Mouse (Mus musculus): ENCODE results near the gene Rnf223. TPM values are rescaled to one million over a fixed set of nuclear protein-coding genes. Genes with fewer than 3 reads are reported as not detected.

Rnf223 gene
- total and polyA plus RNA-seq, 3 experiments: 0.07 to 0.80 (median 0.21) TPM

DNA sequence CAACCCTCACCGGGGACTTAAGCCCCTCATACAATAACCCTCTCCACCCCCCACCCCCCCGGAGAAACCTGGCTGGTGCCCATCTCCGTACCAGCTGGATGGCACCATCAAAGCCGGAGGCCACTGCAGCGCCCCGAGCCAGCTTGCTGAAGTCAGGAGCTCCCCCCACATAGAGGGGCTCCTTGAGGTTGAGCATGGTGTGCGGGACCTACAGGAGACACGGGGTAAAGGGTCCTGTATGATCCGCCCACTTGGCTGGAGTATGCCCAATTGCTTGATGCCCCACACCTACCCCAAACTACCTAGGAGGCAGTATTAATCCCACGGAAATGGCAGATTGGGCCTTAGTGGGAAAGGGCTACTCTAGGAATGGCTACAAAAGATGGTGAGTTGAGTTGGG, 38.8 kb downstream of the Rnf223 start:
- Histone ChIP-seq H3K4me3 (replicated peaks in 1 of 3; ENCODE audit: low read depth in 2 of 3, low read length in 2 of 3, poor library complexity in 1 of 3) (no peak overlapping the region), H3K36me3 (replicated peaks in 1 of 2; ENCODE audit: control insufficient read depth in 1 of 2, insufficient read depth in 1 of 2, low read length in 1 of 2) (peaks cover 34 to 50% of the 10 kb centered on the region in 2 experiments), H3K27ac (ENCODE audit: insufficient read depth, low read depth) (no peak overlapping the region), H3K9me3 (replicated peaks; ENCODE audit: low read length) (no peaks in the 10 kb centered on the region), H3K4me2 (ENCODE audit: insufficient read depth, low read depth, poor library complexity, severe bottlenecking) (no peak overlapping the region), H3K4me1 (ENCODE audit: control insufficient read depth in 1 of 2, insufficient read depth in 2 of 2) (no peaks in the 10 kb centered on the region), H3K79me2 (replicated peaks; ENCODE audit: control insufficient read depth, extremely low read depth, insufficient read depth, poor library complexity, severe bottlenecking) (no peaks in the 10 kb centered on the region), H3K27me3 (replicated peaks) (no peaks in the 10 kb centered on the region), H3K9ac (ENCODE audit: insufficient read depth, low read depth) (no peak overlapping the region)
- in situ Hi-C loops (cut with MboI; ENCODE audit: low pct_ligation_motif_present, low pct_unique_long_range_greater_than_20kb, low sequenced_read_pairs) (no loop called here), dilution Hi-C loops (cut with MboI; ENCODE audit: extremely low pct_ligation_motif_present, extremely low pct_unique_long_range_greater_than_20kb, low sequenced_read_pairs) (no loop called here)
- no peak for TF ChIP-seq UBTF (IDR thresholded peaks at IDR 0.05; ENCODE audit: low read depth, low read length)
- TF ChIP-seq ELF1 (IDR thresholded peaks at IDR 0.05; ENCODE audit: low read depth, low read length): no peak
- no peak for TF ChIP-seq HCFC1 (IDR thresholded peaks at IDR 0.05; ENCODE audit: low read depth, low read length)
- TF ChIP-seq USF2 (conservative IDR thresholded peaks at IDR 0.05; ENCODE audit: low read depth, low read length): no peak
- TF ChIP-seq IRF4 (IDR thresholded peaks at IDR 0.05; ENCODE audit: low read depth, low read length): no peak
- TF ChIP-seq RCOR1 (conservative IDR thresholded peaks at IDR 0.05; ENCODE audit: low read depth, low read length): no peak
- no peak for TF ChIP-seq TBP (conservative IDR thresholded peaks at IDR 0.05; ENCODE audit: low read depth, low read length)
- no peak for TF ChIP-seq SIN3A (IDR thresholded peaks at IDR 0.05; ENCODE audit: low read length)
- TF ChIP-seq NRF1 (IDR thresholded peaks at IDR 0.05; ENCODE audit: low read depth, low read length): no peak
- no peak for TF ChIP-seq MEF2A (IDR thresholded peaks at IDR 0.05; ENCODE audit: borderline replicate concordance, low read depth, low read length)
- TF ChIP-seq GABPA (IDR thresholded peaks at IDR 0.05; ENCODE audit: insufficient replicate concordance, low read depth, low read length): no peak
- no peak for TF ChIP-seq MAX (IDR thresholded peaks at IDR 0.05; ENCODE audit: low read length)
- TF ChIP-seq MAZ (IDR thresholded peaks at IDR 0.05; ENCODE audit: low read depth, low read length): no peak
- TF ChIP-seq BHLHE40 (IDR thresholded peaks at IDR 0.05; ENCODE audit: low read depth, low read length): no peak
- no peak for TF ChIP-seq CTCF (conservative IDR thresholded peaks at IDR 0.05 in 1 of 2, IDR thresholded peaks at IDR 0.05 in 1 of 2; ENCODE audit: low read depth in 2 of 2, low read length in 2 of 2)
- TF ChIP-seq CHD2 (IDR thresholded peaks at IDR 0.05; ENCODE audit: low read length): no peak
- no peak for TF ChIP-seq KAT2A (IDR thresholded peaks at IDR 0.05; ENCODE audit: insufficient replicate concordance, low read length)
- TF ChIP-seq CHD1 (IDR thresholded peaks at IDR 0.05; ENCODE audit: low read depth, low read length): no peak
- TF ChIP-seq ZC3H11A (IDR thresholded peaks at IDR 0.05; ENCODE audit: low read depth, low read length): no peak
- DNase-seq (ENCODE audit: extremely low read depth): no peak

DNA sequence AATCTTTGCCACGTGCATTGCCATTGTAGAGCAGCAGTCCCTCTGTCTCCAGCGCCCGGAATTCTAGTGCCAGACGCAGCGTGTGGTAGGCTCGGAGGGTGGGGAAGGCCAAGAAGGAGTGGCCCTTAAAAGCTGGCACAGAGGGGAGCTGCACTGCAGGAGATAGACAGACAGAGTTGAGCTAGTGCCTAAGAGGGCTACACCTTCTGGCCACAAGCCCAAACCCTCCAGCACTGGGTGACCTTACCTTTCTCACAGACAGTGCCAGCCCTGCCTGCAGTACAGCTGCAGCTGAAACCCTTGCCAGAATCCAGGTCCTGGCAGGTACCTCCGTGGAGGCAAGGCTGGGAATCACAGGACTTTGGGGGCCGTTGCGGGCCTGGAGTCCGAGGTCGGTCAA, 41.5 kb downstream of the Rnf223 start:
- no peaks in the 10 kb centered on the region for H3K9me3 ChIP-seq (replicated peaks; ENCODE audit: low read length)
- DNase-seq (ENCODE audit: extremely low read depth): no peak
- H3K36me3 ChIP-seq (replicated peaks in 1 of 2; ENCODE audit: control insufficient read depth in 1 of 2, insufficient read depth in 1 of 2, low read length in 1 of 2): peaks cover 34 to 66% of the 10 kb centered on the region in 2 experiments
- no peak overlapping the region for H3K9ac ChIP-seq (ENCODE audit: insufficient read depth, low read depth)
- no peaks in the 10 kb centered on the region for H3K27me3 ChIP-seq (replicated peaks)
- H3K4me3 ChIP-seq (replicated peaks in 1 of 3; ENCODE audit: low read depth in 2 of 3, low read length in 2 of 3, poor library complexity in 1 of 3): no peak overlapping the region
- dilution Hi-C loops (cut with MboI; ENCODE audit: extremely low pct_ligation_motif_present, extremely low pct_unique_long_range_greater_than_20kb, low sequenced_read_pairs): no loop called here
- no peak for TF ChIP-seq USF1 (IDR thresholded peaks at IDR 0.05; ENCODE audit: low read depth, low read length)
- TF ChIP-seq ETS1 (conservative IDR thresholded peaks at IDR 0.05; ENCODE audit: low read depth, low read length): no peak
- TF ChIP-seq BHLHE40 (IDR thresholded peaks at IDR 0.05; ENCODE audit: low read depth, low read length): no peak
- TF ChIP-seq MAX (IDR thresholded peaks at IDR 0.05; ENCODE audit: low read length): no peak
- no peak for TF ChIP-seq POLR2AphosphoS2 (IDR thresholded peaks at IDR 0.05; ENCODE audit: low read depth, low read length)
- TF ChIP-seq MXI1 (IDR thresholded peaks at IDR 0.05; ENCODE audit: low read depth, low read length): no peak
- TF ChIP-seq EP300 (IDR thresholded peaks at IDR 0.05; ENCODE audit: low read length): no peak
- no peak for TF ChIP-seq SIN3A (IDR thresholded peaks at IDR 0.05; ENCODE audit: low read length)
- TF ChIP-seq ZC3H11A (IDR thresholded peaks at IDR 0.05; ENCODE audit: low read depth, low read length): no peak
- H3K79me2 ChIP-seq (replicated peaks; ENCODE audit: control insufficient read depth, extremely low read depth, insufficient read depth, poor library complexity, severe bottlenecking): no peaks in the 10 kb centered on the region
- no peaks in the 10 kb centered on the region for H3K4me1 ChIP-seq (ENCODE audit: control insufficient read depth in 1 of 2, insufficient read depth in 2 of 2)
- in situ Hi-C loops (cut with MboI; ENCODE audit: low pct_ligation_motif_present, low pct_unique_long_range_greater_than_20kb, low sequenced_read_pairs): loop anchor here (10.0 kb wide), 1 partner anchor 47 kb away; no protein-coding TSS in a partner anchor
- H3K4me2 ChIP-seq (ENCODE audit: insufficient read depth, low read depth, poor library complexity, severe bottlenecking): no peak overlapping the region
- no peak overlapping the region for H3K27ac ChIP-seq (ENCODE audit: insufficient read depth, low read depth)
